Mouse (Mus musculus) olfactory bulb, adult 2 months (tissue): Measurements from ENCODE around the gene Ces2b. TPM values are rescaled to one million over a fixed set of nuclear protein-coding genes. Genes with fewer than 3 reads are reported as not detected.

ENCODE experiments used
- H3K27ac ChIP-seq: fragments of 200-500 bp; 2 replicates; pipeline ENCODE4 v1.5.1; 2012; ENCODE audit warnings: low read depth, low read length; ENCODE audit not compliant: insufficient read depth
- H3K4me1 ChIP-seq: fragments of 200-500 bp; 2 replicates; pipeline ENCODE4 v1.6.1; 2012; ENCODE audit warnings: low read length; ENCODE audit not compliant: control insufficient read depth, insufficient read depth
- H3K4me3 ChIP-seq: fragments of 200-500 bp; 2 replicates; pipeline ENCODE4 v1.5.1; 2012; ENCODE audit warnings: mild to moderate bottlenecking, low read depth, low read length, moderate library complexity; ENCODE audit not compliant: insufficient read depth
- CTCF ChIP-seq: fragments of 200-500 bp; IDR thresholded peaks from 2 replicates; pipeline ENCODE4 v1.5.1; 2012; ENCODE audit warnings: low read depth, mild to moderate bottlenecking, low read length, moderate library complexity; ENCODE audit not compliant: insufficient read depth
- POLR2A ChIP-seq: fragments of 200-500 bp; IDR thresholded peaks from 2 replicates; pipeline ENCODE4 v1.6.1; 2012; ENCODE audit warnings: mild to moderate bottlenecking, low read depth, low read length, moderate library complexity; ENCODE audit not compliant: insufficient read depth
- WGBS: fragments of 180-500 bp; shearing (Covaris S2); methylation state at CpG from one replicate; pipeline ENCODE4 v1.1.7; 2018; 5-methylcytosine and 5-hydroxymethylcytosine counted together
- polyA plus RNA-seq: library from polyadenylated mRNA; stranded (reverse); fragments of >200 nt; gene quantifications from 2 replicates; pipeline ENCODE4 v1.2.4, GENCODE M21; 2012; ENCODE audit warnings: low replicate concordance; ENCODE audit not compliant: missing spikeins, insufficient read depth, insufficient read length

Ces2b gene
- polyA plus RNA-seq, result not detected in 2 replicates

DNA sequence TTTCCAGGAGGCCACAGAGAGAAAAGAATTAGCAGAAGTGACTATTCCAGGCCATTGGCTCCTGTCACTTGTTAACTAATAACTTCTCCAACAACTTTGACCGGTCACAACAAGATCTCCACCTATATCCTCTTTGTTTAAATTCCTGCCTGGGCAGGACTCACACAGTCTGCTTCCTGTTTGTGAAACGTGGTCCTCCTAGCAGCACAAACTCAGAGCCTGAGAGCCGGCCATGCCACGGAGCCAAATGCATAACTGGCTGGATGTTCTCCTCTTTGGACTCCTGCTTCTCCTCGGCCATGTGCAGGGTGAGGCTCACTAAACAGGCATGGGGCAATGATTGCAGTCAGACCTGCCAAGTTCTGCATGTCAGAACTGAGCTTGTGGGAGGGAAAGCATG is at the start of gene Ces2b:
TSS of gene Ces2b (plus strand) at position 133 of the 400 bp plus-strand sequence.
- Histone ChIP-seq H3K27ac (no peak within 1 kb of the TSS), H3K4me3 (no peak within 1 kb of the TSS), H3K4me1 (no peaks in the 10 kb centered on the region)
- WGBS, result 68% methylated on average over 5 of the region's 5 CpGs
- TF ChIP-seq POLR2A, result no peak
- no peak for TF ChIP-seq CTCF

DNA sequence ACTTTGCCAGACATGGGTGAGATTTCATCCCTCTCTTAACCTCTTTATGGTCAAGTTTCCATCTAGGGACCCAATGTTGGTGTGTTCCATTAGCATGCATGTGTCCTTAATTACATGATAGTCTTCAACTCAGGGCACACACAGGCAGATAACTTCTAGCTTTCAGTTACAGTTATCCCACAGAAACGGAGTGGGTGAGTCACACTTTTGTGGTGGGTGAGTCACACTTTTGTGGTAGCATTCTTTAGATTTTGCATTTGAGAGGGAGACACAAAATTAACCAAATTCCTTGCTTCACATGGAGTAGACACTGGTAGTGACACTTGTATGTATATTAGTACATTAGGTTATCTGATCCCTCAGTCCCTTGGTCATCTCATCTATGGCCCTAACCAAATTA is 44.3 kb upstream of the Ces2b start:
- TF ChIP-seq CTCF, result no peak
- TF ChIP-seq POLR2A, result no peak
- Histone ChIP-seq H3K4me1 (no peaks in the 10 kb centered on the region; the same call in 1 of the 2 replicates), H3K27ac (no peak overlapping the region), H3K4me3 (no peak overlapping the region)
- WGBS, result 33% methylated on average over 1 of the region's 1 CpGs

GRCm38 (mm10) chr8:104788929-104789328 is 42.4 kb upstream of the Ces2b start:
- TF ChIP-seq CTCF, result no peak
- TF ChIP-seq POLR2A, result no peak
- Histone ChIP-seq H3K27ac (no peak overlapping the region), H3K4me1 (no peaks in the 10 kb centered on the region; the same call in 1 of the 2 replicates), H3K4me3 (no peak overlapping the region)
- 90% methylated on average over 2 of the region's 2 CpGs for WGBS

DNA sequence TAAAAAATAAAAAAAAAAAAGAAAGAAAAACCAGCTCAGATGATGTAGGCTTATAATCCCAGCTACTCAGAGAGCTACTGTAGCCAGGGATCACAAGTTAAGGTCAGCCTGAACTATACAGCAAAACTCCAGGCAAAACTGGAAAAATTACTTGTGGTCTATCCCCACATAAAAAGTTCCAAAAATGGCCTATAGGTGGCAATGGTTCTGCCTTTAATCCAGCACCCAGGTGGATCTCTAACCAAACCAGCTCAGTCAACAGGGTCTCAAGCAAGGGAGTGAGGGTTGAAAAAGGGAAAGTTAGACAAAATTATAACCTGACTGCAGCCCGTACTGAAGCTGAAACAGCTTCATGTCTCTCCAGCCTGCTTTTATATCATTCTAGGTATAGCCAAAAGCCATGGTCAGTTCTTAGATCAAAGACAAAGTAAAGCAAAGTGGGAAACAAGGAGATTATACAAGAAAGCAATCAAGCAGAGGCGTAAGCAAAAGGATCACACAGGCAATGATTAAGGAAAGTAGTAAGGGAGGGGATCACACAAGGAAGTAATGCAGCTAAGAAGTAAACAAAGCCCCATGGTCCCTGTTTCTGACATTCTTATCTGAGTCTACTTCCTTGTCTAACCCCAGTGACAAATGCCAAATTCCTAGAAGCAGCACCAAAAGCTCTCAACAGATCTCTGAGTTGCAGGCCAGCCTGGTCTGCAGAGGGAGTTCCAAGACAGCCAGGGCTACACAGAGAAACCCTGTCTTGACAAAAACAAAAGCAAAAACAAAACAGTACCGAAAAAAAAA is 41.3 kb upstream of the Ces2b start:
- Histone ChIP-seq H3K4me3 (no peak overlapping the region), H3K27ac (no peak overlapping the region), H3K4me1 (no peaks in the 10 kb centered on the region; the same call in 1 of the 2 replicates)
- TF ChIP-seq POLR2A, result no peak
- TF ChIP-seq CTCF, result no peak
- WGBS, result 75% methylated on average over 3 of the region's 3 CpGs

DNA sequence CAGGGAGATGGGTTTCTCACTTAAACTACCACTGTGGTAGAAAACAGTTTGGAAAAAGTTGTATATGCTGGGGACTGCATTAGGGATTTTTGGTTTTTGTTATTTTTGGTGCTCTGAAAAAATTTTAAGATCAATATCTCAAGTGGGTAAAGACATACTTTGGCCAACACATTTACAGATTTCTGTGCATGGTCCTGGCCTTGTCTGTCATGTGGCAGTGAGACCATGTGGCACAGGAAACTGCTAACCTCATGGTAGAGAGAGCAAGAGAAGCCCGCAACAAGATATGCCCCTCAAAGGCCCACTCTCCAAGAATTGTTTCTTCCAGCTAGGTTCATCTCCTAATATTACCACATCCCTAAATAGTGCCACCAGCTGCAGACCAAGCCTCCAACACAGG is 32.0 kb upstream of the Ces2b start:
- Histone ChIP-seq H3K4me1 (no peaks in the 10 kb centered on the region), H3K27ac (no peak overlapping the region), H3K4me3 (no peak overlapping the region)
- TF ChIP-seq POLR2A (no peak), CTCF (no peak)
- 90% methylated on average over 1 of the region's 1 CpGs for WGBS

DNA sequence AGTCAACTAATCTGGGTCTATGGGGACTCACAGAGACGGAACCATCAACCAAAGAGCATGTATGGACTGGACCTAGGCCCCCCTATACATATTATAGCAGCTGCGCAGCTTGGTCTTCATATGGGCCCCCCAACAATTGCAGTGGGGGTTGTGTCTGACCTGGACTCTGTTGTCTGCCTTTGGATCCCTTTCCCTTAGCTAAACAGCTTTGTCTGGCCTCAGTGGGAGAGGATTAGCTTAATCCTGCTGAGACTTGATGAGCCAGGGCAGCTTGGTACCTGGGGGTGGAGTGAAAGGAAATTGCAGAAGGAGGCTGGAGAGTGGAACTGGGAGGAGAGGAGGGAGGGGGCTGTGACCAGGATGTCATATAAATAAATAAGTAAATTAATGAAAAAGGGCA is 25.2 kb upstream of the Ces2b start:
- H3K27ac ChIP-seq, result no peak overlapping the region
- 30% methylated on average over 2 of the region's 2 CpGs for WGBS
- TF ChIP-seq POLR2A (no peak), CTCF (no peak)
- no peaks in the 10 kb centered on the region for H3K4me1 ChIP-seq
- no peak overlapping the region for H3K4me3 ChIP-seq

DNA sequence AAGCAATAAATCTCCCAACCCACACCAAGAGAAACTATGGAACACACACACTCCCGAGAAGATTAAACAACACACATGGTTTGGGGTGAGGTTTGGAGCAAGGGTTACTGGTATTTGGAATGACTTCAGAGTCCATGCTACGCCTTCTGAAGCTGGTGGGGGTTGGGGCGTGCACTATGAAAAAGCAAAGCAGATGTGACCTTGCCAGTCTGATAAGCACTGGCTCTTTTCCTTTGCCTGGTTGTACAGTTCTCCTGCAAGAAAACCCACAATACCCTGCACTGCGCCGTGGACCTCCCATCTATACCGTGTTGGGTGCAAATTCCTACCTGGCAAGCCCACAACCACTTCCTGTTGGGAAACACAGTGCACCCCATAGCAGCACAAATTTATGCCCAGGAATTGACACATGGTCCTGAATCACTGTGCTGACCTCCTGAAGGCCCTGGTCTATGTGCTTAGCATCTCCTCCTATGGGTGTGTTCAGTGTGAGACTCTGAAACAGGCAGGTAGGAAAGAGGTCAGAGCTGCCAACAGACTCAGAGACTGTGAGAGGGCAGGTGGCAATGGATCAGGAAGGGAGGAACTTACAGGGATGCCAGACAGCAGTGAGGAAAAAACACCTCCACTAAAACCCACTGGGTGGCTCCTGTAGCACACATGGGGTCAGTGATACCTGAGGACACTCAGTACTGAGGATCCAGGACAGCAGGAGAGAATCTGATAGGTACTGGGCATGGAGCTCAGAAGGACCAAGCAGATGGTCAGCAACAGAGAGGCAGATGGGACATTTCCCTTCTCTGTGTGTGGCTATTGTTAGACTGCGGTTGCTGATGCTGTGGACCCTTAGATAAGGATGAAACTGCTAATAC is 22.6 kb upstream of the Ces2b start:
- TF ChIP-seq POLR2A, result no peak
- no peak for TF ChIP-seq CTCF
- no peak overlapping the region for H3K4me3 ChIP-seq
- no peaks in the 10 kb centered on the region for H3K4me1 ChIP-seq
- WGBS, result 95% methylated on average over 7 of the region's 7 CpGs
- no peak overlapping the region for H3K27ac ChIP-seq

GRCm38 (mm10) chr8:104809436-104809835 is 21.9 kb upstream of the Ces2b start:
- TF ChIP-seq CTCF (no peak), POLR2A (no peak)
- H3K4me1 ChIP-seq, result no peaks in the 10 kb centered on the region
- no peak overlapping the region for H3K4me3 ChIP-seq
- 92% methylated on average over 3 of the region's 3 CpGs for WGBS
- H3K27ac ChIP-seq, result no peak overlapping the region

- WGBS, result 93% methylated on average over 1 of the region's 1 CpGs
These were observed 4.5 kb upstream of the Ces2b start for GRCm38 (mm10) chr8:104826912-104827311.

More at GRCm38 (mm10) chr8:104826912-104827311, 4.5 kb upstream of the Ces2b start:
- H3K4me1 ChIP-seq, result no peaks in the 10 kb centered on the region
- no peak overlapping the region for H3K4me3 ChIP-seq
- TF ChIP-seq POLR2A (no peak), CTCF (no peak)
- no peak overlapping the region for H3K27ac ChIP-seq
